Mouse (Mus musculus) heart, postnatal 0 days (tissue): ENCODE data around the gene Faf1. TPM values are rescaled to one million over a fixed set of nuclear protein-coding genes. Genes with fewer than 3 reads are reported as not detected.

ENCODE experiments used
- ATAC-seq: fragments of 200-750 bp; cut with Nextera tagmentation; 2 replicates; pipeline ENCODE4 v1.8.0; 2017; ENCODE audit warnings: low read depth, moderate number of reproducible peaks, moderate library complexity; ENCODE audit not compliant: insufficient read depth
- DNase-seq: peaks from one replicate; pipeline ENCODE4 v3.0.0-alpha.2; 2016; ENCODE audit warnings: low spot score
- H3K27ac ChIP-seq: fragments of 300-500 bp; sonication (generic); 2 replicates; pipeline ENCODE4 v1.5.1; 2014; ENCODE audit warnings: low read depth, mild to moderate bottlenecking
- H3K27me3 ChIP-seq: fragments of 300-500 bp; sonication (generic); 2 replicates; pipeline ENCODE4 v1.6.1; 2014; ENCODE audit warnings: low read length, mixed read lengths; ENCODE audit not compliant: control insufficient read depth, insufficient read depth
- H3K36me3 ChIP-seq: fragments of 300-500 bp; sonication (generic); replicated peaks from 2 replicates; pipeline ENCODE4 v1.6.1; 2014; ENCODE audit warnings: low read length, mixed read lengths; ENCODE audit not compliant: control insufficient read depth, insufficient read depth
- H3K4me1 ChIP-seq: fragments of 300-500 bp; sonication (generic); 2 replicates; pipeline ENCODE4 v1.6.1; 2014; ENCODE audit warnings: antibody characterized with exemption; ENCODE audit not compliant: control insufficient read depth, insufficient read depth
- H3K4me2 ChIP-seq: fragments of 300-500 bp; sonication (generic); 2 replicates; pipeline ENCODE4 v1.6.1; 2014; ENCODE audit warnings: low read depth, mild to moderate bottlenecking, low read length, moderate library complexity
- H3K4me3 ChIP-seq: fragments of 300-500 bp; sonication (generic); 2 replicates; pipeline ENCODE4 v1.5.1; 2014; ENCODE audit warnings: low read depth, low read length
- H3K9ac ChIP-seq: fragments of 300-500 bp; sonication (generic); replicated peaks from 2 replicates; pipeline ENCODE4 v1.6.1; 2014; ENCODE audit warnings: low read depth, low read length, mixed read lengths
- H3K9me3 ChIP-seq: fragments of 300-500 bp; sonication (generic); replicated peaks from 2 replicates; pipeline ENCODE4 v1.6.1; 2016; ENCODE audit warnings: low read length; ENCODE audit not compliant: control insufficient read depth
- CTCF ChIP-seq: IDR thresholded peaks from 2 replicates; pipeline ENCODE4 v1.5.1; 2016; ENCODE audit warnings: antibody characterized with exemption, control low read depth, low read depth
- EP300 ChIP-seq: IDR thresholded peaks from 2 replicates; pipeline ENCODE4 v1.6.1; 2016; ENCODE audit warnings: antibody characterized with exemption, low read depth
- whole genome bisulfite sequencing: fragments of 180-500 bp; shearing (Covaris S2); extraction: QIAGEN DNeasy Blood & Tissue Kit; methylation state at CpG from one replicate; pipeline ENCODE4 v1.1.7; 2014; 5-methylcytosine and 5-hydroxymethylcytosine counted together
- polyA plus RNA-seq: library from polyadenylated mRNA; unstranded; fragments of >200 nt; fragmentation: Nextera tagmentation; extraction: Ambion mirVana; gene quantifications from 2 replicates; pipeline ENCODE4 v1.2.1, GENCODE M21; 2015
- total RNA-seq: library from RNA; depleted of rRNA; stranded (reverse); fragments of >200 nt; gene quantifications from 2 replicates; pipeline ENCODE4 v1.2.3, GENCODE M21; 2014; ENCODE audit warnings: low replicate concordance

The Faf1 gene
- total and polyA plus RNA-seq, 2 experiments from 2014 or later: 19.4 to 26.7 TPM

- Histone ChIP-seq H3K4me1 (0 out of 2 replicates have a peak, but pooled peaks cover 7% of the 10 kb centered on the region), H3K4me2 (no peak overlapping the region), H3K9me3 (no peaks in the 10 kb centered on the region; the same call in 1 of the 2 replicates), H3K36me3 (no peaks in the 10 kb centered on the region), H3K27ac (no peak overlapping the region), H3K4me3 (peak overlapping the region; percentile 7; the same call in 1 of the 2 replicates), H3K27me3 (peaks cover 97% of the 10 kb centered on the region), H3K9ac (no peak overlapping the region)
- ATAC-seq: no peak
- no peak for TF ChIP-seq CTCF
- TF ChIP-seq EP300: no peak
- 4% methylated on average over 38 of the region's 38 CpGs for WGBS
- no peak for DNase-seq
Measured at GRCm38 (mm10) chr4:109984496-109985423, 308.4 kb downstream of the Faf1 start.

GRCm38 (mm10) chr4:109985424-109986172 is 309.2 kb downstream of the Faf1 start:
- 0 out of 2 replicates have a peak, but pooled peaks cover 7% of the 10 kb centered on the region for H3K4me1 ChIP-seq
- no peak for ATAC-seq

GRCm38 (mm10) chr4:109986301-109986700 is 309.9 kb downstream of the Faf1 start:
- Histone ChIP-seq H3K9me3 (no peaks in the 10 kb centered on the region; the same call in 1 of the 2 replicates), H3K36me3 (no peaks in the 10 kb centered on the region), H3K4me1 (0 out of 2 replicates have a peak, but pooled peaks cover 7% of the 10 kb centered on the region), H3K27ac (no peak overlapping the region), H3K9ac (no peak overlapping the region), H3K4me2 (no peak overlapping the region), H3K27me3 (peaks cover 93% of the 10 kb centered on the region), H3K4me3 (no peak overlapping the region)
- WGBS: 8% methylated on average over 9 of the region's 9 CpGs
- no peak for ATAC-seq
- TF ChIP-seq CTCF (no peak), EP300 (no peak)
- no peak for DNase-seq

More at GRCm38 (mm10) chr4:109985424-109986172, 309.2 kb downstream of the Faf1 start:
- H3K4me3 ChIP-seq: no peak overlapping the region
- H3K9me3 ChIP-seq: no peaks in the 10 kb centered on the region; the same call in 1 of the 2 replicates
- H3K27me3 ChIP-seq: peaks cover 95% of the 10 kb centered on the region
- WGBS: 8% methylated on average over 16 of the region's 16 CpGs
- H3K36me3 ChIP-seq: no peaks in the 10 kb centered on the region
- no peak overlapping the region for H3K9ac ChIP-seq
- H3K4me2 ChIP-seq: no peak overlapping the region
- TF ChIP-seq CTCF (no peak), EP300 (no peak)
- no peak for DNase-seq
- H3K27ac ChIP-seq: no peak overlapping the region

GRCm38 (mm10) chr4:109986748-109987355 is 310.5 kb downstream of the Faf1 start:
- ATAC-seq (no peak), DNase-seq (no peak)
- H3K4me2 ChIP-seq: no peak overlapping the region
- H3K4me1 ChIP-seq: 0 out of 2 replicates have a peak, but pooled peaks cover 5% of the 10 kb centered on the region
- peaks cover 91% of the 10 kb centered on the region for H3K27me3 ChIP-seq
- H3K9me3 ChIP-seq: no peaks in the 10 kb centered on the region; the same call in 1 of the 2 replicates
- TF ChIP-seq CTCF (no peak), EP300 (no peak)
- no peak overlapping the region for H3K27ac ChIP-seq
- WGBS: 14% methylated on average over 13 of the region's 13 CpGs
- H3K36me3 ChIP-seq: no peaks in the 10 kb centered on the region
- no peak overlapping the region for H3K4me3 ChIP-seq
- H3K9ac ChIP-seq: no peak overlapping the region
